Mouse (Mus musculus) CH12.LX (cell line): Measurements from ENCODE around the gene Spib.

ENCODE experiments used
- BHLHE40 ChIP-seq: IDR thresholded peaks from 2 replicates; pipeline ENCODE4 v1.6.1; 2011; ENCODE audit warnings: mild to moderate bottlenecking, low read depth, low read length, improper control_type of control experiment
- CTCF ChIP-seq, 2 experiments: IDR thresholded peaks in 1 of 2; conservative IDR thresholded peaks in 1 of 2; 2 replicates each; pipeline ENCODE4 v1.5.1; 2011 to 2012; ENCODE audit warnings: low read depth in 2 of 2, low read length in 2 of 2, improper control_type of control experiment in 1 of 2, inconsistent platforms in 1 of 2, mild to moderate bottlenecking in 1 of 2, moderate library complexity in 1 of 2
- E2F4 ChIP-seq: IDR thresholded peaks from 2 replicates; pipeline ENCODE4 v1.6.1; 2011; ENCODE audit warnings: low read depth, low read length, improper control_type of control experiment; ENCODE audit not compliant: insufficient replicate concordance
- ELF1 ChIP-seq: IDR thresholded peaks from 2 replicates; pipeline ENCODE4 v1.6.1; 2014; ENCODE audit warnings: low read depth, mild to moderate bottlenecking, inconsistent platforms, low read length, improper control_type of control experiment
- EP300 ChIP-seq: IDR thresholded peaks from 2 replicates; pipeline ENCODE4 v1.6.1; 2011; ENCODE audit warnings: low read length, improper control_type of control experiment
- ETS1 ChIP-seq: conservative IDR thresholded peaks from 2 replicates; pipeline ENCODE4 v1.6.1; 2012; ENCODE audit warnings: low read depth, mild to moderate bottlenecking, inconsistent platforms, low read length, improper control_type of control experiment, moderate library complexity
- GABPA ChIP-seq: IDR thresholded peaks from 2 replicates; pipeline ENCODE4 v1.6.1; 2012; ENCODE audit warnings: low read depth, low read length, improper control_type of control experiment, inconsistent platforms; ENCODE audit not compliant: insufficient replicate concordance
- HCFC1 ChIP-seq: IDR thresholded peaks from 2 replicates; pipeline ENCODE4 v1.6.1; 2012; ENCODE audit warnings: low read depth, mild to moderate bottlenecking, inconsistent platforms, low read length, improper control_type of control experiment
- IRF4 ChIP-seq: IDR thresholded peaks from 2 replicates; pipeline ENCODE4 v1.6.1; 2014; ENCODE audit warnings: low read depth, mild to moderate bottlenecking, inconsistent platforms, low read length, improper control_type of control experiment
- POLR2A ChIP-seq: IDR thresholded peaks from 2 replicates; pipeline ENCODE4 v1.6.1; 2011; ENCODE audit warnings: low read depth, mild to moderate bottlenecking, improper control_type of control experiment, low read length
- SIN3A ChIP-seq: IDR thresholded peaks from 2 replicates; pipeline ENCODE4 v1.6.1; 2012; ENCODE audit warnings: low read length, improper control_type of control experiment, inconsistent platforms
- TCF12 ChIP-seq: IDR thresholded peaks from 2 replicates; pipeline ENCODE4 v1.6.1; 2014; ENCODE audit warnings: low read depth, mild to moderate bottlenecking, inconsistent platforms, low read length, improper control_type of control experiment

DNA sequence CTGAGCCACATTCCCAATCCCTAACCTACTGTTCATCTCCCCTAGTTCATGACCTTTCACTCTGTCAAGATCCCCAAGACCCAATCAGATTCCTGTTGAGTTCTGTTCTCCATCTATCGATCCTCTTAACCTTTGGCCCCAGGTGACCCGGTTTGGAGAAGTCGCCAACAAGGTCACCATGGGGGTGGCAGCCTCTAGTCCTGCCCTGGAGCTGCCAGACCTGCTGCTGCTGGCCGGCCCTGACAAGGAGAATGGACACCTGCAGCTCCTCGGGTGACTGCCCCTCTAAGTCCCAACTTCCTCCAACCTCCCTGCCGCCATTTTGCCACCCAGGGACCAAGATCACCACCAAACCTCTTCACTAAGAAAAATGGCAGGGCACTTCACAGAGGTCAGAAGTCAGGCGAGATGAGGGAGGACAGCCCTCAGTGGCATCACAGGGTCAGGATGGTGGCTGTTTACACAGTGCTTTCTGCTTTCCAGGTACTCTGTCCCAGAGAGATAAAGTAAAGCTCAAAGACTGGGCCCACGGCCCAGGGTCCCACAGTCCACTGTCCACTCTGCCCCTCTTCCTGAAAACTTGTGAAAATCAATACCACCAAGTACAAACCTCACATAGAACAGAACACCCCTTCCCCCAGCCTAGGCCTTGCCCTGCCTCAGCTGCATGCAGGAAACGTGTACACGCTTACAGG, 34.4 kb downstream of the Spib start:
- TF ChIP-seq ELF1 (no peak), EP300 (no peak), CTCF (conservative IDR thresholded peaks at IDR 0.05 in 1 of 2, IDR thresholded peaks at IDR 0.05 in 1 of 2; ENCODE audit: low read depth in 2 of 2, low read length in 2 of 2) (no peak), IRF4 (no peak), POLR2A (no peak), SIN3A (no peak), BHLHE40 (no peak), HCFC1 (no peak), E2F4 (no peak), TCF12 (no peak), ETS1 (no peak), GABPA (no peak)
